Mouse (Mus musculus) lung, postnatal 0 days (tissue): ENCODE results near the gene Jmjd1c.

Source experiments
- CTCF ChIP-seq: IDR thresholded peaks from 2 replicates; pipeline ENCODE4 v1.5.1; 2016; ENCODE audit warnings: antibody characterized with exemption, mild to moderate bottlenecking
- EP300 ChIP-seq: IDR thresholded peaks from 2 replicates; pipeline ENCODE4 v1.6.1; 2016; ENCODE audit warnings: antibody characterized with exemption, mild to moderate bottlenecking, control low read depth

DNA sequence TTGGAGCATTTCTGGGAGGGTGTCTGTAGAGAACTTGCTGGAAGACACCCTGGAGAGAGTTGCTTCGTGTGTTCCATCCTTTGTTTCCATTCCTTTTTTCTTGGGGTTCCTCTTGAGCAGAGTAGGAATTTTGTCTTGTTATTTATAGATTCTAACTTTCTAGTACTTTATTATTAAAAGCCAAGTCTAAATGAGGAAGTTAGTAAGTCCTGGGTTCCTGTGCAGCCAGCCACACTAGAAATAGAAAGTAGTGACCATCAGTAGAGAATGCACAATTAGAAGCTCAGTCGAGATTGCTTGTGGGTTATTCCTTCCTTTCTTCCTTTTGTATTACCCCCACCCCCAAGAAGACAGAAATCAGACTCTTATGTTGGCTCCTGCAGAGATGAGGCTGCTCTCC, 27.8 kb downstream of the Jmjd1c start:
- TF ChIP-seq CTCF (no peak), EP300 (no peak)
